In genomic region chr12:45083145-45083475, GRCm38 (mm10) we compare ENCODE assay signal across 17 mouse cellular contexts.
"Had no signal": no experiment of that assay in that cellular context is flagged by ENCODE, and none has a peak within 500 bp of the region (broad histone marks: within the 10 kb centered on the region; RNA-seq: fewer than 3 reads in every experiment).

No protein-coding gene starts in this region.

- H3K27ac ChIP-seq: lung, embryonic 15.5 days; macrophage; midbrain, embryonic 12.5 days; midbrain, embryonic 15.5 days; neural tube, embryonic 12.5 days; stomach, embryonic 15.5 days; stomach, postnatal 0 days had no signal

- H3K4me3 ChIP-seq: lung, embryonic 15.5 days; megakaryocyte, embryonic 14.5 days; midbrain, embryonic 12.5 days; midbrain, embryonic 15.5 days; neural tube, embryonic 12.5 days; stomach, embryonic 15.5 days had no signal

- H3K36me3 ChIP-seq: lung, embryonic 15.5 days; midbrain, embryonic 12.5 days; midbrain, embryonic 15.5 days; neural tube, embryonic 12.5 days; stomach, embryonic 15.5 days had no signal

- H3K4me2 ChIP-seq: lung, embryonic 15.5 days; midbrain, embryonic 12.5 days; midbrain, embryonic 15.5 days; neural tube, embryonic 12.5 days; stomach, embryonic 15.5 days had no signal

- H3K4me1 ChIP-seq: midbrain, embryonic 12.5 days; midbrain, embryonic 15.5 days; neural tube, embryonic 12.5 days; stomach, embryonic 15.5 days had no signal

- H3K9me3 ChIP-seq: lung, embryonic 15.5 days; megakaryocyte, embryonic 14.5 days; midbrain, embryonic 12.5 days; midbrain, embryonic 15.5 days; neural tube, embryonic 12.5 days; stomach, embryonic 15.5 days had no signal

- ATAC-seq: liver, postnatal 0 days; lung, postnatal 0 days; midbrain, embryonic 15.5 days had no signal

- DNase-seq: liver, postnatal 0 days; lung, adult 2 months; lung, postnatal 14 days; lung, postnatal 36 days; right cerebral cortex, postnatal 14 days; thymus, adult 2 months; thymus, postnatal 25 days; thymus, postnatal 4 days had no signal

- H3K9ac ChIP-seq: liver, postnatal 0 days; lung, embryonic 15.5 days; midbrain, embryonic 12.5 days; midbrain, embryonic 15.5 days; neural tube, embryonic 12.5 days; stomach, embryonic 15.5 days had no signal

- H3K27me3 ChIP-seq: lung, embryonic 15.5 days; megakaryocyte, embryonic 14.5 days; midbrain, embryonic 12.5 days; midbrain, embryonic 15.5 days; neural tube, embryonic 12.5 days; stomach, embryonic 15.5 days had no signal
